In genomic region chr6:124415347-124416088, GRCm38 (mm10) we compare ENCODE assay signal across 8 mouse cellular contexts. TPM values are rescaled to one million over a fixed set of nuclear protein-coding genes. Genes with fewer than 3 reads are reported as not detected.
DNase-seq lines count a peak whose midpoint lies in the region; ATAC-seq and TF ChIP-seq lines count a peak whose summit lies in the region.

No protein-coding gene starts in this region.

- peaks cover 30% of the 10 kb centered on the region for H3K4me1 ChIP-seq in erythroblast, embryonic 14.5 days (ENCODE audit: control insufficient read depth)
- peaks cover 15% of the 10 kb centered on the region for H3K4me1 ChIP-seq in heart, embryonic 12.5 days (replicated peaks)
- H3K4me1 ChIP-seq in kidney, postnatal 0 days (replicated peaks; ENCODE audit: insufficient read depth, low read length): no peaks in the 10 kb centered on the region
- peaks cover 22% of the 10 kb centered on the region for H3K4me1 ChIP-seq in liver, adult 2 months (ENCODE audit: control insufficient read depth, insufficient read depth, low read length)

- peak; percentile 68 for TF ChIP-seq CTCF in brain, embryonic 14.5 days (IDR thresholded peaks at IDR 0.05; ENCODE audit: borderline replicate concordance, extremely low read depth, insufficient read depth, insufficient read length)
- peak; percentile 76 for TF ChIP-seq CTCF in kidney, postnatal 0 days (IDR thresholded peaks at IDR 0.05; ENCODE audit: low read depth)
- peak; percentile 91 for TF ChIP-seq CTCF in liver, adult 2 months (IDR thresholded peaks at IDR 0.05; ENCODE audit: low read depth, low read length)

- peak overlapping the region; percentile 51 for H3ac ChIP-seq in myocyte (ENCODE audit: control insufficient read depth, insufficient read length)

- H3K27ac ChIP-seq in heart, embryonic 12.5 days (ENCODE audit: poor library complexity, severe bottlenecking): peak overlapping the region; percentile 76
- H3K27ac ChIP-seq in kidney, postnatal 0 days: peak overlapping the region; percentile 73
- H3K27ac ChIP-seq in liver, adult 2 months (replicated peaks; ENCODE audit: insufficient read depth, low read depth, low read length): peak overlapping the region; percentile 98

- peak overlapping the region; percentile 77 for H3K9ac ChIP-seq in heart, embryonic 12.5 days
- H3K9ac ChIP-seq in kidney, postnatal 0 days (ENCODE audit: low read depth, low read length): peak overlapping the region; percentile 92
- H3K9ac ChIP-seq in liver, adult 2 months (ENCODE audit: low read depth, low read length): peak overlapping the region; percentile 92

- H3K9me3 ChIP-seq in erythroblast, embryonic 14.5 days (ENCODE audit: control insufficient read depth, low read length): no peaks in the 10 kb centered on the region
- no peaks in the 10 kb centered on the region for H3K9me3 ChIP-seq in heart, embryonic 12.5 days (replicated peaks)
- no peaks in the 10 kb centered on the region for H3K9me3 ChIP-seq in kidney, postnatal 0 days (replicated peaks; ENCODE audit: low read length)

- peaks cover 12% of the 10 kb centered on the region for H3K79me2 ChIP-seq in liver, adult 2 months (ENCODE audit: control insufficient read depth, insufficient read depth, low read length)
- peaks cover 24% of the 10 kb centered on the region for H3K79me2 ChIP-seq in myocyte (ENCODE audit: control insufficient read depth, insufficient read depth)

- WGBS in heart, embryonic 12.5 days: 3% methylated on average over 21 of the region's 21 CpGs
- 4% methylated on average over 21 of the region's 21 CpGs for WGBS in kidney, postnatal 0 days
- WGBS in liver, adult 2 months: 1% methylated on average over 21 of the region's 21 CpGs

- peak; percentile 87 for DNase-seq in CD4-positive, CD25-positive, alpha-beta regulatory T cell, adult 2 months (ENCODE audit: low read depth, low spot score)
- peak; percentile 76 for DNase-seq in brain, embryonic 14.5 days (ENCODE audit: low read depth)
- DNase-seq in kidney, postnatal 0 days (ENCODE audit: low spot score): peak; percentile 84
- peak; percentile 85 for DNase-seq in liver, adult 2 months (ENCODE audit: extremely low read depth, low read depth, low spot score)
- DNase-seq in spleen, postnatal 4 days (ENCODE audit: low spot score in 2 of 2): peak; percentile 84 to 93

- H3K4me3 ChIP-seq in erythroblast, embryonic 14.5 days (replicated peaks): peak overlapping the region; percentile 82
- peak overlapping the region; percentile 91 for H3K4me3 ChIP-seq in heart, embryonic 12.5 days
- H3K4me3 ChIP-seq in kidney, postnatal 0 days (replicated peaks; ENCODE audit: low read depth, low read length): peak overlapping the region; percentile 93
- peak overlapping the region; percentile 69 for H3K4me3 ChIP-seq in liver, adult 2 months (ENCODE audit: insufficient read depth, low read depth, low read length)
- peak overlapping the region; percentile 72 for H3K4me3 ChIP-seq in myocyte

- H3K36me3 ChIP-seq in erythroblast, embryonic 14.5 days (ENCODE audit: control insufficient read depth): peaks cover 10% of the 10 kb centered on the region
- peaks cover 19% of the 10 kb centered on the region for H3K36me3 ChIP-seq in heart, embryonic 12.5 days
- no peaks in the 10 kb centered on the region for H3K36me3 ChIP-seq in kidney, postnatal 0 days (ENCODE audit: insufficient read depth, low read length)
- H3K36me3 ChIP-seq in liver, adult 2 months (ENCODE audit: control insufficient read depth, insufficient read depth, low read length): peaks cover 13% of the 10 kb centered on the region; the same call in 1 of the 2 replicates
- H3K36me3 ChIP-seq in myocyte (ENCODE audit: control insufficient read depth, insufficient read depth): peaks cover 15% of the 10 kb centered on the region

- ATAC-seq in heart, embryonic 12.5 days (ENCODE audit: insufficient number of reproducible peaks, low FRiP score): peak; percentile 46
- ATAC-seq in kidney, postnatal 0 days (replicated peaks; ENCODE audit: low FRiP score, low read depth): peak; percentile 62

- TF ChIP-seq POLR2A in brain, embryonic 14.5 days (IDR thresholded peaks at IDR 0.05; ENCODE audit: borderline replicate concordance, extremely low read depth, insufficient read depth, insufficient read length, poor library complexity, severe bottlenecking): no peak
- no peak for TF ChIP-seq POLR2A in liver, adult 2 months (IDR thresholded peaks at IDR 0.05; ENCODE audit: extremely low read depth, insufficient read depth, low read length)
- TF ChIP-seq POLR2A in myocyte (IDR thresholded peaks at IDR 0.05; ENCODE audit: insufficient read length, low read depth): peak; percentile 4

- H3K4me2 ChIP-seq in heart, embryonic 12.5 days: peak overlapping the region; percentile 74
- H3K4me2 ChIP-seq in kidney, postnatal 0 days (ENCODE audit: low read length): peak overlapping the region; percentile 83
- H3K4me2 ChIP-seq in myocyte (ENCODE audit: low read depth): peak overlapping the region; percentile 89

- H3K27me3 ChIP-seq in erythroblast, embryonic 14.5 days (ENCODE audit: control insufficient read depth): no peaks in the 10 kb centered on the region
- H3K27me3 ChIP-seq in heart, embryonic 12.5 days (replicated peaks): no peaks in the 10 kb centered on the region; the same call in 1 of the 2 replicates
- no peaks in the 10 kb centered on the region for H3K27me3 ChIP-seq in kidney, postnatal 0 days (ENCODE audit: insufficient read depth, low read length)
- H3K27me3 ChIP-seq in liver, adult 2 months (ENCODE audit: control insufficient read depth, insufficient read depth, low read length): no peaks in the 10 kb centered on the region
- no peaks in the 10 kb centered on the region for H3K27me3 ChIP-seq in myocyte (ENCODE audit: control insufficient read depth, insufficient read depth, insufficient read length)

TF ChIP-seq in myocyte, 11 proteins besides CTCF, POLR2A, EP300 and RAD21:
- no peak for TF ChIP-seq E2F4 (IDR thresholded peaks at IDR 0.05; ENCODE audit: insufficient read depth)
- no peak for TF ChIP-seq TCF12 (IDR thresholded peaks at IDR 0.05; ENCODE audit: insufficient read depth, poor library complexity, severe bottlenecking)
- no peak for TF ChIP-seq MYOG (IDR thresholded peaks at IDR 0.05; ENCODE audit: control insufficient read depth in 1 of 3, insufficient read depth in 1 of 3, insufficient read length in 2 of 3, low read depth in 2 of 3)
- TF ChIP-seq USF1 (IDR thresholded peaks at IDR 0.05; ENCODE audit: low read depth): no peak
- no peak for TF ChIP-seq MYOD1 (IDR thresholded peaks at IDR 0.05; ENCODE audit: control insufficient read depth in 1 of 3, insufficient read length in 2 of 3, low read depth in 2 of 3)
- TF ChIP-seq SRF (IDR thresholded peaks at IDR 0.05; ENCODE audit: control insufficient read depth, insufficient read length, low read depth): no peak
- no peak for TF ChIP-seq REST (IDR thresholded peaks at IDR 0.05; ENCODE audit: insufficient read depth, insufficient read length)
- no peak for TF ChIP-seq MAX (IDR thresholded peaks at IDR 0.05; ENCODE audit: low read depth)

RNA-seq across cellular contexts. Expression of gene Pex5, which starts 0.7 kb away (rescaled TPM):
- 81.1 and 91.3 TPM in 2 replicates for polyA plus RNA-seq in brain, embryonic 14.5 days (2012; rRNA removed)
- 0.24 and 0.42 TPM in 2 replicates for polyA plus RNA-seq in erythroblast, embryonic 14.5 days (2012)
- polyA plus RNA-seq in heart, embryonic 12.5 days (2016; fragmentation: Nextera tagmentation; extraction: Ambion mirVana): 23.7 and 25.4 TPM in 2 replicates
- polyA plus RNA-seq in kidney, postnatal 0 days (2015; fragmentation: Nextera tagmentation; extraction: Ambion mirVana): 36.4 and 39.4 TPM in 2 replicates
- total RNA-seq in liver, adult 2 months (2014; rRNA removed): 73.7 and 88.4 TPM in 2 replicates
- 79.3 and 86.3 TPM in 2 replicates for polyA plus RNA-seq in liver, adult 2 months (2012; rRNA removed)
- polyA plus RNA-seq in myocyte (2012; fragmentation: generic; extraction: Trizol): 33.4 TPM

RNA-seq across cellular contexts. Expression of gene Clstn3, which starts 49.1 kb away (rescaled TPM):
- 79.6 and 109 TPM in 2 replicates for polyA plus RNA-seq in brain, embryonic 14.5 days (2012; rRNA removed)
- 0.31 and 0.68 TPM in 2 replicates for polyA plus RNA-seq in erythroblast, embryonic 14.5 days (2012)
- polyA plus RNA-seq in heart, embryonic 12.5 days (2016; fragmentation: Nextera tagmentation; extraction: Ambion mirVana): 1.5 and 1.7 TPM in 2 replicates
- polyA plus RNA-seq in kidney, postnatal 0 days (2015; fragmentation: Nextera tagmentation; extraction: Ambion mirVana): 2.5 and 2.7 TPM in 2 replicates
- 1.6 and 2.7 TPM in 2 replicates for total RNA-seq in liver, adult 2 months (2014; rRNA removed)
- polyA plus RNA-seq in liver, adult 2 months (2012; rRNA removed): 4.1 and 4.4 TPM in 2 replicates
- polyA plus RNA-seq in myocyte (2012; fragmentation: generic; extraction: Trizol): 2.2 TPM

Comparison
In these comparisons a context has a peak if more than half of its experiments do, and no peak if none do; other contexts are left out.
1. Peak in every context shown above with its lines: DNase-seq, ATAC-seq, H3K4me3 ChIP-seq and H3K27ac ChIP-seq.
2. RNA of gene Pex5, which starts 0.7 kb away (polyA plus RNA-seq): 81.1 to 91.3 TPM in brain, embryonic 14.5 days, 79.3 to 86.3 TPM in liver, adult 2 months, 36.4 to 39.4 TPM in kidney, postnatal 0 days, 33.4 TPM in myocyte (single experiment) and 23.7 to 25.4 TPM in heart, embryonic 12.5 days; 0.24 to 0.42 TPM in erythroblast, embryonic 14.5 days; every median in the first group is over 10 times any median in the second.
3. RNA of gene Clstn3, which starts 49.1 kb away (polyA plus RNA-seq): 79.6 to 109 TPM in brain, embryonic 14.5 days; 4.1 to 4.4 TPM in liver, adult 2 months, 2.5 to 2.7 TPM in kidney, postnatal 0 days, 2.2 TPM in myocyte (single experiment), 1.5 to 1.7 TPM in heart, embryonic 12.5 days and 0.31 to 0.68 TPM in erythroblast, embryonic 14.5 days; every median in the first group is over 10 times any median in the second.